Mouse (Mus musculus): ENCODE measurements around the gene Fgl2. TPM values are rescaled to one million over a fixed set of nuclear protein-coding genes. Genes with fewer than 3 reads are reported as not detected.
A peak's percentile ranks its signal among the peaks of the same experiment; 100 is the strongest.

Fgl2 gene
- polyA plus RNA-seq, 1 experiment from 2014 or later = 35.5 TPM

DNA sequence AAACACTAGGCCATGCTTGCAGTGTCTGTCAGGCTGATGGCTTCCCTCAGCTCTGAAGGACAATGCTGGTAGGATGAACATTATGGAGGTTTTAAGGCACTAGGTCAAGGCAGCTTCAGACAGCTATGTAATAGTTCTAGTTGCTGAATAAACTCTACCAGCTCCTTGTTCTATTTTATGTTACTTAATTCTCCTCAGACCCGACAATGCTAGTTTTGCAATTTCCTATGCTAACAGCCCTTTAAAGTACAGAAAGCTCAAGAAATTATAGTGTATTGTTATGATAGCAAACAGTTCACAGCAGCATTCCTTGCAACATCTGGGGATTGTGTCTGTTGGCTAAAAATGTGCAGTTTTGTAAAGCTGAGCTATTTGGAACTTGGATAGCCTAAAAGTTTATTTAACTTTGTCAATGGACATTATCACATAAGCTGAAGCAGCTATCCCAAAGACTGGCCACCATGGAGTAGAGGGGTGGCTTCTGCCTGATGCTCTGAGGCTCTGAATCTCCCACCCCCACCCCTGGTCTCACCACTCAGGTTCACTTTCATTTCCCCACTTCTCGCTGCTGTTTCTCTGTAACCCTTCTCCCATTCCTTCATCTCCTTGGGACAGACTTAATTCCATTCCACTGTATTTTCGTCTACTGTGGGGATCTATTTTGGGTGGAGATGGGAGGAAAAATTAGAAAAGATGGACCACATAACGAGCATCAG, 5.9 kb upstream of the Fgl2 start:
- Histone ChIP-seq H3K36me3 (no peaks in the 10 kb centered on the region), H3K27me3 (no peaks in the 10 kb centered on the region), H3K27ac (no peak overlapping the region), H3K9me3 (replicated peaks) (no peaks in the 10 kb centered on the region), H3K4me2 (no peak overlapping the region), H3K9ac (no peak overlapping the region), H3K4me1 (replicated peaks) (0 out of 2 replicates have a peak, but pooled peaks cover 3% of the 10 kb centered on the region), H3K4me3 (no peak overlapping the region)
- 60% methylated on average over 4 of the region's 4 CpGs for WGBS
- ATAC-seq (replicated peaks; ENCODE audit: insufficient number of reproducible peaks, insufficient read depth, low FRiP score, low read depth) = no peak

DNA sequence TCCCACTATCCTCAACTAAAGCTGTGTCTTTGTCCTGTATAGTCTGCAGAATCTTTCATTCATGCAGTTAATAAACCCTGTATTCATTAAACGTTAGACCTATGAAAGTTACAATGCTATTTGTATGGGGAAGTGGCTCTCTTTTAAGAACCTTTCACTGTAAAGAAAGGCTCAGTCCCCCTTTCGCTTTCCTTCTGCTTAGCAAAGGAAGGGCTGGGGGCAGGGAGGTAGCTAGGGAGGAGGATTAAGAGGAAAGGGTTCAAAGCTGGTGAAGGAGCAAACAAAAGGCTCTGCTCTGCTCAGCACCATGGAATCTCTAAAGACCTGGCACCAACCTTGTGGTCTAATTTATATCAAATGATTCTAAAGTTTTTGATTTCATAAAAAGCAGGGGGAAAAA, 4.9 kb upstream of the Fgl2 start:
- WGBS = 68% methylated on average over 2 of the region's 2 CpGs
- H3K27ac ChIP-seq = no peak overlapping the region
- no peak overlapping the region for H3K4me3 ChIP-seq
- no peaks in the 10 kb centered on the region for H3K27me3 ChIP-seq
- H3K9ac ChIP-seq = no peak overlapping the region
- H3K9me3 ChIP-seq (replicated peaks) = no peaks in the 10 kb centered on the region
- H3K4me1 ChIP-seq (replicated peaks) = peaks cover 13% of the 10 kb centered on the region; the same call in 1 of the 2 replicates
- H3K36me3 ChIP-seq = no peaks in the 10 kb centered on the region
- no peak for ATAC-seq (replicated peaks; ENCODE audit: insufficient number of reproducible peaks, insufficient read depth, low FRiP score, low read depth)
- no peak overlapping the region for H3K4me2 ChIP-seq

GRCm38 (mm10) chr5:21370218-21370947, 2.1 kb upstream of the Fgl2 start:
- 81% methylated on average over 5 of the region's 5 CpGs for WGBS
- no peaks in the 10 kb centered on the region for H3K27me3 ChIP-seq
- H3K4me3 ChIP-seq = no peak overlapping the region

DNA sequence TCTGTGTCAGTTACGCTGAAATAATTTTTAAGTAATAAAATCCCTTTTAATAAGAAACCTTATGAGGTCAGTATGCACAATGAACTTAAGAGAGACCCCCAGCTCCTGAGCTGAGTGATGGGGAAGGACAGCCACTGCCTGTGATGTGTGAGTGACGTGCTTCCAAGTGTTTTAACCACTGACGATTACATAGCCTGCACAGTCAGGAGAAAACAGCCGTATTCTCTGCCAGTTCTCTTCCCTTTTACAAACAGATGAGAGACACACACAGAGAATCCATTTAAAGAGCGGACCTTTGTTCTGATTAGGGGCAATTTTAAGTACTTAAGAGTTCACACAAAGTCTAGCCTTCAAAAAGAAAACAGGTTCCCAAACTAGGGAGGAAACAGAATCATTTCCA, 522 bp upstream of the Fgl2 start:
- peak overlapping the region; percentile 84 for H3K27ac ChIP-seq
- WGBS = 44% methylated on average over 5 of the region's 5 CpGs
- ATAC-seq (replicated peaks; ENCODE audit: insufficient number of reproducible peaks, insufficient read depth, low FRiP score, low read depth) = no peak
- peak overlapping the region; percentile 78; the same call in 1 of the 2 replicates for H3K9ac ChIP-seq
- H3K4me2 ChIP-seq = peak overlapping the region; percentile 93
- no peaks in the 10 kb centered on the region for H3K36me3 ChIP-seq
- no peaks in the 10 kb centered on the region for H3K9me3 ChIP-seq (replicated peaks)
- H3K4me1 ChIP-seq (replicated peaks) = peaks cover 13% of the 10 kb centered on the region
- H3K27me3 ChIP-seq = no peaks in the 10 kb centered on the region
- H3K4me3 ChIP-seq = peak overlapping the region; percentile 67

More at GRCm38 (mm10) chr5:21370218-21370947, 2.1 kb upstream of the Fgl2 start:
- Histone ChIP-seq H3K9ac (no peak overlapping the region), H3K36me3 (no peaks in the 10 kb centered on the region), H3K27ac (no peak overlapping the region), H3K4me1 (replicated peaks) (peaks cover 13% of the 10 kb centered on the region; the same call in 1 of the 2 replicates), H3K9me3 (replicated peaks) (no peaks in the 10 kb centered on the region), H3K4me2 (no peak overlapping the region)
- ATAC-seq (replicated peaks; ENCODE audit: insufficient number of reproducible peaks, insufficient read depth, low FRiP score, low read depth) = no peak

DNA sequence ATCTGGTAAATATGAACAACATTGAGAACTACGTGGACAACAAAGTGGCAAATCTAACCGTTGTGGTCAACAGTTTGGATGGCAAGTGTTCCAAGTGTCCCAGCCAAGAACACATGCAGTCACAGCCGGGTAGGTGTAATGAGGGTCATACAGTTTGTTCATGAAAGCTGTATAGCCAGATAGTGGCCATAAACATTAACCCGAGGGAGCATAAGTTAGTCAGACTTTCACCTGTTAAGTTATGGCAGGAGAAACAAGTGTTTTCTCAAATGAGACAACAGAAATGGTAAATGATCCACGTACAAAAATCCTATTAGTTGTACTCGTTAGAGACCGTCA, 707 bp downstream of the Fgl2 start:
- 44% methylated on average over 7 of the region's 7 CpGs for WGBS
- no peaks in the 10 kb centered on the region for H3K27me3 ChIP-seq
- H3K4me1 ChIP-seq (replicated peaks) = peaks cover 13% of the 10 kb centered on the region
- peak overlapping the region; percentile 67 for H3K4me3 ChIP-seq
- peak overlapping the region; percentile 93 for H3K4me2 ChIP-seq
- H3K9ac ChIP-seq = peak overlapping the region; percentile 78
- 0 out of 2 replicates have a peak, but pooled peaks have one; percentile 19 for ATAC-seq (replicated peaks; ENCODE audit: insufficient number of reproducible peaks, insufficient read depth, low FRiP score, low read depth)
- H3K9me3 ChIP-seq (replicated peaks) = no peaks in the 10 kb centered on the region
- H3K27ac ChIP-seq = peak overlapping the region; percentile 84
- H3K36me3 ChIP-seq = no peaks in the 10 kb centered on the region

DNA sequence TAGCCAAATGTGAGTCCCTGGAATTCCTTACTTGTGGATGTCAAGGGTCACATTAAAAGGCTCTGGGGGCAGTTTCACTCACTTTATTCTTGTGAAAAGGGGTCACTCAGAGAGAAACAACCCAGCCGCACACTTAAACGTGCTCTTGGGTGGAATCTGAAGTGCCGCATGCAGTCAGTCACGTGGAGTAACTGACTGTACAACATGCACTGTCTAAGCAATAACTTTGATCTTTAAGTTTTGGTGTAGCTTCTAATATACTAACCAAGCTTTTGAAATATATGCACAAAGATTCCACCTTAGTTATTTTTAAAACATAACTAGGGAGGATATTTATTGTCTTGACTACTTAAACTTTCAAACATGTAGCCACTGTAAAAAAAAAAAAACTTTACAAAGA, 4.5 kb downstream of the Fgl2 start:
- H3K27ac ChIP-seq = no peak overlapping the region
- H3K27me3 ChIP-seq = no peaks in the 10 kb centered on the region
- WGBS = 49% methylated on average over 4 of the region's 4 CpGs
- no peak overlapping the region for H3K4me2 ChIP-seq
- H3K36me3 ChIP-seq = no peaks in the 10 kb centered on the region
- H3K4me3 ChIP-seq = no peak overlapping the region
- no peaks in the 10 kb centered on the region for H3K9me3 ChIP-seq (replicated peaks)
- H3K9ac ChIP-seq = no peak overlapping the region
- peaks cover 10% of the 10 kb centered on the region for H3K4me1 ChIP-seq (replicated peaks)
- ATAC-seq (replicated peaks; ENCODE audit: insufficient number of reproducible peaks, insufficient read depth, low FRiP score, low read depth) = no peak

GRCm38 (mm10) chr5:21378397-21378796, 6.0 kb downstream of the Fgl2 start:
- no peaks in the 10 kb centered on the region for H3K27me3 ChIP-seq
- H3K27ac ChIP-seq = no peak overlapping the region
- WGBS = 67% methylated on average over 2 of the region's 2 CpGs
- no peak overlapping the region for H3K9ac ChIP-seq
- no peak overlapping the region for H3K4me3 ChIP-seq
- no peak for ATAC-seq (replicated peaks; ENCODE audit: insufficient number of reproducible peaks, insufficient read depth, low FRiP score, low read depth)
- no peaks in the 10 kb centered on the region for H3K36me3 ChIP-seq
- H3K4me1 ChIP-seq (replicated peaks) = peaks cover 18% of the 10 kb centered on the region
- H3K4me2 ChIP-seq = no peak overlapping the region
- H3K9me3 ChIP-seq (replicated peaks) = no peaks in the 10 kb centered on the region

- Histone ChIP-seq H3K36me3 (no peaks in the 10 kb centered on the region), H3K27ac (no peak overlapping the region), H3K4me1 (replicated peaks) (peaks cover 26% of the 10 kb centered on the region), H3K4me2 (no peak overlapping the region), H3K27me3 (no peaks in the 10 kb centered on the region), H3K4me3 (no peak overlapping the region), H3K9me3 (replicated peaks) (no peaks in the 10 kb centered on the region), H3K9ac (no peak overlapping the region)
- no peak for ATAC-seq (replicated peaks; ENCODE audit: insufficient number of reproducible peaks, insufficient read depth, low FRiP score, low read depth)
- WGBS = 51% methylated on average over 6 of the region's 6 CpGs
Measured at GRCm38 (mm10) chr5:21381986-21382385, 9.5 kb downstream of the Fgl2 start.

DNA sequence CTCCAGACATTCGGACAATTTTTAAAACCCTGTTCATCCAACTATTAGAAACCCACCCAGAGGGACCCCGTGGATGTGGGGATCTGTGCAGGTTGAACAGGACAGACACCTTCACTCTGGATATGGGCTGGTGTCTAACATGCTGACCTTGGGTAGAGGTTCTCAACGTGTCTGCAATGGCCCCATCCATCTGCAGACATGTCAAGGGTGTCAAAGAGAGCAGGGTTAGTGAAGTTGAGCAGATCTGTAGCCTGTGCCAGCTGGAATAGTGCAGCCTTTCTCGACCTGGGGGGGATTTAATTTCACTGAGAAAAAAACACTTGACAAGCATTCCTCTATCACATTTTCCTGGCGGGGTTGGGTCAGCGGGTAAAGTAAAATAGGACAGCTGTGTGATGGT, 10.2 kb downstream of the Fgl2 start:
- ATAC-seq (replicated peaks; ENCODE audit: insufficient number of reproducible peaks, insufficient read depth, low FRiP score, low read depth) = 0 out of 2 replicates have a peak, but pooled peaks have one; percentile 34
- no peak overlapping the region for H3K4me3 ChIP-seq

GRCm38 (mm10) chr5:21383392-21384251, 11.2 kb downstream of the Fgl2 start:
- Histone ChIP-seq H3K9me3 (replicated peaks) (no peaks in the 10 kb centered on the region), H3K4me1 (replicated peaks) (peaks cover 26% of the 10 kb centered on the region), H3K9ac (no peak overlapping the region), H3K27me3 (no peaks in the 10 kb centered on the region), H3K4me3 (no peak overlapping the region), H3K27ac (peak overlapping the region; percentile 58), H3K4me2 (0 out of 2 replicates have a peak overlapping the region, but pooled peaks have one; percentile 6), H3K36me3 (no peaks in the 10 kb centered on the region)
- whole genome bisulfite sequencing = 37% methylated on average over 14 of the region's 14 CpGs
- no peak for ATAC-seq (replicated peaks; ENCODE audit: insufficient number of reproducible peaks, insufficient read depth, low FRiP score, low read depth)

More for the DNA sequence above, 10.2 kb downstream of the Fgl2 start:
- Histone ChIP-seq H3K36me3 (no peaks in the 10 kb centered on the region), H3K27me3 (no peaks in the 10 kb centered on the region), H3K4me2 (no peak overlapping the region), H3K27ac (peak overlapping the region; percentile 58; the same call in 1 of the 2 replicates), H3K9me3 (replicated peaks) (no peaks in the 10 kb centered on the region), H3K4me1 (replicated peaks) (peaks cover 26% of the 10 kb centered on the region), H3K9ac (no peak overlapping the region)
- 38% methylated on average over 6 of the region's 6 CpGs for WGBS

Measured in heart, embryonic 15.5 days (tissue).